In genomic region chr8:57511316-57512118, GRCm38 (mm10) we compare ENCODE assay signal across 8 mouse cellular contexts. TPM values are rescaled to one million over a fixed set of nuclear protein-coding genes. Genes with fewer than 3 reads are reported as not detected.
DNase-seq lines count a peak whose midpoint lies in the region; ATAC-seq and TF ChIP-seq lines count a peak whose summit lies in the region.

TSS of gene Hmgb2 (plus strand) at chr8:57511907.

- peak; percentile 93 for ATAC-seq in erythroid progenitor cell, adult 5-6 weeks (replicated peaks; ENCODE audit: low FRiP score, poor library complexity, severe bottlenecking)
- peak; percentile 100 for ATAC-seq in heart, embryonic 12.5 days (ENCODE audit: insufficient number of reproducible peaks, low FRiP score)
- peak; percentile 100 for ATAC-seq in kidney, postnatal 0 days (replicated peaks; ENCODE audit: low FRiP score, low read depth)
- ATAC-seq in liver, embryonic 11.5 days (replicated peaks; ENCODE audit: low FRiP score), result peak; percentile 100
- ATAC-seq in stomach, embryonic 14.5 days (ENCODE audit: insufficient number of reproducible peaks, insufficient read depth, low FRiP score, low read depth), result peak; percentile 100

- H3K4me2 ChIP-seq in heart, embryonic 12.5 days, result peak within 1 kb of the TSS; percentile 93
- peak within 1 kb of the TSS; percentile 96 for H3K4me2 ChIP-seq in kidney, postnatal 0 days (ENCODE audit: low read length)
- H3K4me2 ChIP-seq in liver, embryonic 11.5 days, result peak within 1 kb of the TSS; percentile 87
- peak within 1 kb of the TSS; percentile 86 for H3K4me2 ChIP-seq in stomach, embryonic 14.5 days (replicated peaks; ENCODE audit: low read depth, low read length)

- WGBS in heart, embryonic 12.5 days, result under 1% methylated on average over 63 of the region's 63 CpGs
- WGBS in kidney, postnatal 0 days, result under 1% methylated on average over 63 of the region's 63 CpGs
- under 1% methylated on average over 63 of the region's 63 CpGs for WGBS in liver, embryonic 11.5 days
- under 1% methylated on average over 63 of the region's 63 CpGs for WGBS in stomach, embryonic 14.5 days

- H3K9ac ChIP-seq in heart, embryonic 12.5 days, result peak within 1 kb of the TSS; percentile 100
- peak within 1 kb of the TSS; percentile 92 for H3K9ac ChIP-seq in kidney, postnatal 0 days (ENCODE audit: low read depth, low read length)
- peak within 1 kb of the TSS; percentile 100 for H3K9ac ChIP-seq in liver, embryonic 11.5 days (ENCODE audit: low read depth, low read length)
- H3K9ac ChIP-seq in stomach, embryonic 14.5 days (replicated peaks; ENCODE audit: low read depth, low read length), result peak within 1 kb of the TSS; percentile 99

- peaks cover 28% of the 10 kb centered on the region for H3K36me3 ChIP-seq in heart, embryonic 12.5 days
- H3K36me3 ChIP-seq in kidney, postnatal 0 days (ENCODE audit: insufficient read depth, low read length), result peaks cover 6% of the 10 kb centered on the region; the same call in 1 of the 2 replicates
- peaks cover 15% of the 10 kb centered on the region for H3K36me3 ChIP-seq in liver, embryonic 11.5 days (ENCODE audit: control insufficient read depth, insufficient read depth, low read length)
- H3K36me3 ChIP-seq in stomach, embryonic 14.5 days (ENCODE audit: control insufficient read depth, insufficient read depth, low read length), result peaks cover 20% of the 10 kb centered on the region

- H3K9me3 ChIP-seq in heart, embryonic 12.5 days (replicated peaks), result no peaks in the 10 kb centered on the region
- no peaks in the 10 kb centered on the region for H3K9me3 ChIP-seq in kidney, postnatal 0 days (replicated peaks; ENCODE audit: low read length)
- H3K9me3 ChIP-seq in liver, embryonic 11.5 days (ENCODE audit: control insufficient read depth, low read length), result no peaks in the 10 kb centered on the region; the same call in 1 of the 2 replicates
- no peaks in the 10 kb centered on the region for H3K9me3 ChIP-seq in stomach, embryonic 14.5 days (ENCODE audit: control insufficient read depth, low read depth, low read length)

- peak within 1 kb of the TSS; percentile 100 for H3K27ac ChIP-seq in heart, embryonic 12.5 days (ENCODE audit: poor library complexity, severe bottlenecking)
- peak within 1 kb of the TSS; percentile 99 for H3K27ac ChIP-seq in kidney, postnatal 0 days
- H3K27ac ChIP-seq in liver, embryonic 11.5 days (ENCODE audit: low read depth, low read length), result peak within 1 kb of the TSS; percentile 100
- H3K27ac ChIP-seq in stomach, embryonic 14.5 days (ENCODE audit: low read length), result peak within 1 kb of the TSS; percentile 100

- peak within 1 kb of the TSS; percentile 90 for H3K4me3 ChIP-seq in heart, embryonic 12.5 days
- H3K4me3 ChIP-seq in kidney, postnatal 0 days (replicated peaks; ENCODE audit: low read depth, low read length), result peak within 1 kb of the TSS; percentile 76
- H3K4me3 ChIP-seq in liver, embryonic 11.5 days (ENCODE audit: low read depth, low read length), result peak within 1 kb of the TSS; percentile 96
- H3K4me3 ChIP-seq in stomach, embryonic 14.5 days (ENCODE audit: low read depth, low read length), result peak within 1 kb of the TSS; percentile 82

- DNase-seq in CD4-positive helper T cell, adult 2 months (ENCODE audit: low read depth, low spot score), result peak; percentile 99
- DNase-seq in brain, embryonic 18.5 days (ENCODE audit: low read depth, low spot score), result peak; percentile 99
- peak; percentile 100 for DNase-seq in kidney, postnatal 0 days (ENCODE audit: low spot score)
- DNase-seq in liver, embryonic 11.5 days (ENCODE audit: low spot score), result peak; percentile 100
- DNase-seq in naive thymus-derived CD4-positive, alpha-beta T cell, adult 2 months (ENCODE audit: low read depth), result peak; percentile 99

- no peak for TF ChIP-seq CTCF in kidney, postnatal 0 days (IDR thresholded peaks at IDR 0.05; ENCODE audit: low read depth)

- H3K4me1 ChIP-seq in heart, embryonic 12.5 days (replicated peaks), result peaks cover 7% of the 10 kb centered on the region
- H3K4me1 ChIP-seq in kidney, postnatal 0 days (replicated peaks; ENCODE audit: insufficient read depth, low read length), result no peaks in the 10 kb centered on the region
- peaks cover 3% of the 10 kb centered on the region; the same call in 1 of the 2 replicates for H3K4me1 ChIP-seq in liver, embryonic 11.5 days (replicated peaks; ENCODE audit: control insufficient read depth, insufficient read depth, low read length)
- no peaks in the 10 kb centered on the region; the same call in 1 of the 2 replicates for H3K4me1 ChIP-seq in stomach, embryonic 14.5 days (ENCODE audit: control insufficient read depth, insufficient read depth, low read length)

- no peaks in the 10 kb centered on the region for H3K27me3 ChIP-seq in heart, embryonic 12.5 days (replicated peaks)
- no peaks in the 10 kb centered on the region for H3K27me3 ChIP-seq in kidney, postnatal 0 days (ENCODE audit: insufficient read depth, low read length)
- H3K27me3 ChIP-seq in liver, embryonic 11.5 days (replicated peaks; ENCODE audit: control insufficient read depth, insufficient read depth, low read length), result no peaks in the 10 kb centered on the region
- H3K27me3 ChIP-seq in stomach, embryonic 14.5 days (ENCODE audit: control insufficient read depth, insufficient read depth, low read length), result no peaks in the 10 kb centered on the region

RNA-seq across cellular contexts. Expression of gene Hmgb2, which starts in this region (rescaled TPM):
- total RNA-seq in erythroid progenitor cell, adult 5-6 weeks (2015; ENCODE audit: low replicate concordance), result 755 and 757 TPM in 2 replicates
- total RNA-seq in erythroid progenitor cell, adult 5-6 weeks (2017; ENCODE audit: low replicate concordance), result 675 and 1,030 TPM in 2 replicates
- 346 and 354 TPM in 2 replicates for polyA plus RNA-seq in heart, embryonic 12.5 days (2016; fragmentation: Nextera tagmentation; extraction: Ambion mirVana)
- 307 and 357 TPM in 2 replicates for polyA plus RNA-seq in kidney, postnatal 0 days (2015; fragmentation: Nextera tagmentation; extraction: Ambion mirVana)
- polyA plus RNA-seq in liver, embryonic 11.5 days (2014; fragmentation: Nextera tagmentation; extraction: Ambion mirVana), result 539 and 542 TPM in 2 replicates
- polyA plus RNA-seq in stomach, embryonic 14.5 days (2014; fragmentation: Nextera tagmentation; extraction: Ambion mirVana), result 360 and 410 TPM in 2 replicates

Comparison
In these comparisons a context has a peak if more than half of its experiments do, and no peak if none do; other contexts are left out.
1. Peak in every context shown above with its lines: DNase-seq, ATAC-seq, H3K4me3 ChIP-seq and H3K27ac ChIP-seq.